Mouse (Mus musculus) forebrain, embryonic 13.5 days (tissue): ENCODE measurements around the gene Gm5741. TPM values are rescaled to one million over a fixed set of nuclear protein-coding genes. Genes with fewer than 3 reads are reported as not detected.

Experiments used
- ATAC-seq: fragments of 200-750 bp; cut with Nextera tagmentation; 2 replicates; pipeline ENCODE4 v1.8.0; 2017
- H3K27ac ChIP-seq: fragments of 300-500 bp; sonication (generic); 2 replicates; pipeline ENCODE4 v1.5.1; 2015; ENCODE audit warnings: inconsistent platforms, mild to moderate bottlenecking, moderate library complexity
- H3K27me3 ChIP-seq: fragments of 300-500 bp; sonication (generic); 2 replicates; pipeline ENCODE4 v1.6.1; 2015; ENCODE audit warnings: mild to moderate bottlenecking, inconsistent platforms
- H3K36me3 ChIP-seq: fragments of 300-500 bp; sonication (generic); 2 replicates; pipeline ENCODE4 v1.6.1; 2015; ENCODE audit warnings: mild to moderate bottlenecking, inconsistent platforms; ENCODE audit not compliant: poor library complexity, severe bottlenecking
- H3K4me1 ChIP-seq: fragments of 300-500 bp; sonication (generic); 2 replicates; pipeline ENCODE4 v1.6.1; 2015; ENCODE audit warnings: inconsistent platforms
- H3K4me2 ChIP-seq: fragments of 300-500 bp; sonication (generic); 2 replicates; pipeline ENCODE4 v1.6.1; 2015; ENCODE audit warnings: inconsistent platforms, mild to moderate bottlenecking, moderate library complexity
- H3K4me3 ChIP-seq: fragments of 300-500 bp; sonication (generic); 2 replicates; pipeline ENCODE4 v1.5.1; 2015; ENCODE audit warnings: mild to moderate bottlenecking, inconsistent platforms
- H3K9ac ChIP-seq: fragments of 300-500 bp; sonication (generic); 2 replicates; pipeline ENCODE4 v1.6.1; 2015; ENCODE audit warnings: mild to moderate bottlenecking, inconsistent platforms
- H3K9me3 ChIP-seq: fragments of 300-500 bp; sonication (generic); replicated peaks from 2 replicates; pipeline ENCODE4 v1.6.1; 2016; ENCODE audit warnings: inconsistent platforms
- WGBS: fragments of 180-500 bp; shearing (Covaris S2); methylation state at CpG from one replicate; pipeline ENCODE4 v1.1.7; 2015; 5-methylcytosine and 5-hydroxymethylcytosine counted together
- polyA plus RNA-seq: library from polyadenylated mRNA; unstranded; fragments of >200 nt; fragmentation: Nextera tagmentation; extraction: Ambion mirVana; gene quantifications from 2 replicates; pipeline ENCODE4 v1.2.1, GENCODE M21; 2015

The Gm5741 gene
- polyA plus RNA-seq, result 0.88 and 0.93 TPM in 2 replicates

DNA sequence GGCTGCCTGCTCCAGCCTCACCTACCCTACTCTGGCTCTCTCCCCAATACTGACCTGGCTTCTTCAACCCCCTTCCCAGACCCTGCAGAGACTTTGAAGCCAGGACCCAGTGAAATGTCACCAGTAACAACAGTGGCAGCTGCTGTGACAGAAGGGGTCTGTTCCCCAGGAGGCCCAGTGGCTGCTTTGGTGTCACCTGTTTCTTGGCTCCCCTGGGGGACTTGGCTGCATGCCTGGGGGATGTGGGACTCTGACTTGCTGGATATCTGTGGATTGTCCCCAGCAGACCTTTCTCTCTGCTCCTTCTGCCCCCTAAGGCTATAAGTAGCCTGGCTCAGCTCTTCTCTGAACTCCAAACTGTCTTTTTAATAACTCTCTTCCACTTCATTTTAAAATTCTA is at the start of gene Gm5741:
TSS of gene Gm5741 (minus strand) at position 1 of the 400 bp plus-strand sequence.
- H3K9me3 ChIP-seq, result no peaks in the 10 kb centered on the region
- H3K4me2 ChIP-seq, result no peak within 1 kb of the TSS
- H3K4me1 ChIP-seq, result peaks cover 17% of the 10 kb centered on the region
- 0 out of 2 replicates have a peak within 1 kb of the TSS, but pooled peaks have one; percentile 5 for H3K9ac ChIP-seq
- H3K27ac ChIP-seq, result no peak within 1 kb of the TSS
- no peak within 1 kb of the TSS for H3K4me3 ChIP-seq
- H3K36me3 ChIP-seq, result peaks cover 38% of the 10 kb centered on the region
- ATAC-seq, result no peak
- no peaks in the 10 kb centered on the region for H3K27me3 ChIP-seq

DNA sequence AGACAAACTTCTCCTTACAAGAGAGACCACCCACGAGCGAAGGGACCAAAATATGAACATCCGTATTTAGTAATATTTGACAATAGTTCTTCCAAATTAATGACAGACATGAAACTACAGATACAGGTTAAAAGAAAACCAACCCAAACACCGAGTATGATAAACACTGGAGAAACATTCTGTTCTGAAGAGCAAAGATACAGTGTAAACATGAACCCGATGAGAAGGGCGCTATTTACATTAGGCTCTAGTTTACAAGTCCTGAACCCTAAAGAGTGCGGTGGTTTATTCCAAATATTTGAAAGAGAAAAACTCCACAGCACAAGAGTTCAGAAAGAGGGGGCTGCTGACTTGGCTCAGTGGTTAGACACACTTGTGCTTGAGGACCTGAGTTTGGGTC is 49.2 kb upstream of the Gm5741 start:
- peaks cover 9% of the 10 kb centered on the region; the same call in 1 of the 2 replicates for H3K4me1 ChIP-seq
- no peak for ATAC-seq

DNA sequence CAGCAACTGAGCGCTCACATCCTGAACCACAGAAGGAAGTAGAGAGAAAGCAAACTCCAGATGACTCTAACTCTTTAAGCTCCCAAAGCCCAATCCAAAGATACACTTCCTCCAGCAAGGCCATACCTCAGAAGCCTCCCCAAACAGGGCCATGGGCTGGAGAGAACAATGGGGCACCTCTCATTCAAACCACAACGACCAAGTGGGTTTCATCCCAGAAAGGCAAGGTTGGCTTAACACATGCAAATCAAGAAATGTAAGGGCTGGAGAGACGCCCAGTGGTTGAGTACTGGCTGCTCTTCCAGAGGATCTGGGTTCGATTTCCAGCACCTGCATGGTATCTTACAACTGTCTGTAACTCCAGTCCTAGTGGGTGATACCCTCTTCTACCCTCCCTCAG is 47.7 kb upstream of the Gm5741 start:
- Histone ChIP-seq H3K9ac (no peak overlapping the region), H3K4me1 (peaks cover 9% of the 10 kb centered on the region; the same call in 1 of the 2 replicates), H3K27me3 (no peaks in the 10 kb centered on the region), H3K4me2 (no peak overlapping the region), H3K9me3 (no peaks in the 10 kb centered on the region), H3K27ac (no peak overlapping the region), H3K36me3 (peaks cover 17% of the 10 kb centered on the region), H3K4me3 (no peak overlapping the region)
- 78% methylated on average over 4 of the region's 4 CpGs for WGBS
- no peak for ATAC-seq

More for the DNA sequence above, 49.2 kb upstream of the Gm5741 start:
- Histone ChIP-seq H3K27ac (no peak overlapping the region), H3K9ac (no peak overlapping the region), H3K36me3 (peaks cover 3% of the 10 kb centered on the region; the same call in 1 of the 2 replicates), H3K4me3 (no peak overlapping the region), H3K27me3 (no peaks in the 10 kb centered on the region), H3K9me3 (no peaks in the 10 kb centered on the region), H3K4me2 (no peak overlapping the region)
- 93% methylated on average over 7 of the region's 7 CpGs for WGBS

DNA sequence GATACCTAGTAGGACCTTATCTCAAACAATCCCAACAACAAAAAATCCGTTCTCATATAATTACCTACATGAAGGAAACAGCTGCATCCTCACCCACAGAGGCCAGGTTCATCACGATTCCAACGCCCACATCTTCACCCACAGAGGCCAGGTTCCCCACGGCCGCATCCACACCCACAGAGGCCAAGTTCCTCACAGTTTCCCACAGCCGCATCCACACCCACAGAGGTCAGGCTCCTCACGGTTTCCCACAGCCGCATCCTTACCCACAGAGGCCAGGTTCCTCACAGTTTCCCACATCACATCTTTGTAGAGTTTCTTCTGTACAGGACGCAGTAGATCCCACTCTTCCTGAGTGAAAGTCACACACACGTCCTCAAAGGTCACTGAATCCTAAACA is 45.5 kb upstream of the Gm5741 start:
- Histone ChIP-seq H3K4me2 (no peak overlapping the region), H3K4me3 (no peak overlapping the region), H3K27ac (no peak overlapping the region), H3K9ac (no peak overlapping the region), H3K4me1 (no peaks in the 10 kb centered on the region), H3K36me3 (peaks cover 30% of the 10 kb centered on the region), H3K27me3 (no peaks in the 10 kb centered on the region), H3K9me3 (no peaks in the 10 kb centered on the region)
- ATAC-seq, result no peak
- 96% methylated on average over 10 of the region's 10 CpGs for WGBS

DNA sequence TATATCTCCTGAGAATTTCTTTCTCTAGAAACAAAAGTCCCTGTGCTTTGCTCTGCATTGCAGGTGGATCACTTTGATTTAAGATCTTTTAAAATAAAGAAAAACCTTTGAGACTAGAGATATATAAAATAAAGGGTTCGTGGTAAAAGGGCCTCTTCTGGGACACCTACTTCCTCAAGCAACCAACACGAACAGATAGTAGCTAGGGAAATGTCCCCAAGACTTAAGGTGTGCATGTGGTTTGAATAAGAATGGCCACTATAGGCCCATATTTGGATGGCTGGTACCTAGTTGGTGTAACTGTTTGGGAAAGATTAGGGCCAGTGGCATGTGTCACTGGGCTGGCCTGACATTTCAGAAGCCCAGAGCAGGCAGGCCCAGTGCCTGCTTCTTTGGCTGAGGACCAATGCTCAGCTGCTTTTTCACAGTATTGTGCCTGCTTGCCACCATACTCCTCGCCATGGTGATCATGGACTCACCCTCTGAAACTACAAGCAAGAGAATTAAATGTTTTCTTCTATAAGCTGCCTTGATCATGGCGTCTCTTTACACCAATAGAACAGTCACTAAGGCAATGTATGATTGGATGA is 32.4 kb upstream of the Gm5741 start:
- Histone ChIP-seq H3K4me1 (no peaks in the 10 kb centered on the region), H3K9ac (no peak overlapping the region), H3K9me3 (no peaks in the 10 kb centered on the region), H3K27me3 (no peaks in the 10 kb centered on the region), H3K27ac (no peak overlapping the region), H3K4me3 (no peak overlapping the region), H3K36me3 (peaks cover 38% of the 10 kb centered on the region), H3K4me2 (no peak overlapping the region)
- WGBS, result 84% methylated on average over 4 of the region's 4 CpGs
- ATAC-seq, result no peak

DNA sequence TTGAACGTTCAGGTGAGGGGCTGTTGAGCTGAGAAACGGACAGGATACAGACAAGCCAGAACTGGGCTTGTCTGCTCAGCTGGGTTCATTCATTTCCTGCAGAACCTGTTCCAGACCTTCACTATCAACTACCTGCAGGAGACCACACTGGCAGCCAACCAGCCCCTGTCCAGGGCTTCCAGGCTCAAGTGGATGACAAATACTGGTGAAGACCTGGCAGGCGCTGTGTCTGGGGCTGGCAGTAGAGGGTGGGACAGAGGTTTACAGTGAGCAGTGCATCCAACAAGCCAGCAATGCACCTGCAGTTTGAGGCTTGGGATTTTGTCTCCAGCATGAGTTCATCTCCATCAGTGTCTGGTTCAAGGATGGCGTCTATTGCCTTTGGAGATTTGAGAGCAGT is 29.1 kb upstream of the Gm5741 start:
- no peak overlapping the region for H3K9ac ChIP-seq
- H3K27me3 ChIP-seq, result no peaks in the 10 kb centered on the region
- ATAC-seq, result no peak
- whole genome bisulfite sequencing, result 92% methylated on average over 4 of the region's 4 CpGs
- H3K27ac ChIP-seq, result no peak overlapping the region
- H3K36me3 ChIP-seq, result peaks cover 56% of the 10 kb centered on the region
- no peaks in the 10 kb centered on the region for H3K9me3 ChIP-seq
- no peaks in the 10 kb centered on the region for H3K4me1 ChIP-seq
- H3K4me2 ChIP-seq, result no peak overlapping the region
- no peak overlapping the region for H3K4me3 ChIP-seq

DNA sequence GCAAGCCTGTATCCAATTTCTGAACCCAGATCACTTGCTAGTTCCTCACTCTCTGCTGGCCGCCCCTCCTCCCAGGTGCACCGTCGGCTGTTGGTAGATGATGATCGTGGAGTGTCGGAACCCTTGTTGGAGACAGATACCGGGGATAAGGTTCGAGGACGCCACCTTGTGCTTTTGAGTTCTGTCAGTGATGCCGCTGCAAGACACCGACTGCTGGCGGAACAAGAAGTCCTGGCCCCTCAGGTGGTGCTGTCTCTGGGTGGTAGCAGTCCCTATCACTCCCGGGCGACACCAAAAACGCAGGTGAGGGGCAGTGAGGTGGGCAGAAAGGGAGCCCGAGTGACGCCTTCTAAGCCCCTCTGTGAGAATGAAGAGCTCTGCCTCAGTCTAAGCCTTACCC is 28.4 kb upstream of the Gm5741 start:
- Histone ChIP-seq H3K4me3 (no peak overlapping the region), H3K4me2 (no peak overlapping the region), H3K27me3 (no peaks in the 10 kb centered on the region), H3K36me3 (peaks cover 62% of the 10 kb centered on the region), H3K9me3 (no peaks in the 10 kb centered on the region), H3K27ac (no peak overlapping the region), H3K9ac (no peak overlapping the region), H3K4me1 (no peaks in the 10 kb centered on the region)
- WGBS, result 93% methylated on average over 16 of the region's 16 CpGs
- ATAC-seq, result no peak

DNA sequence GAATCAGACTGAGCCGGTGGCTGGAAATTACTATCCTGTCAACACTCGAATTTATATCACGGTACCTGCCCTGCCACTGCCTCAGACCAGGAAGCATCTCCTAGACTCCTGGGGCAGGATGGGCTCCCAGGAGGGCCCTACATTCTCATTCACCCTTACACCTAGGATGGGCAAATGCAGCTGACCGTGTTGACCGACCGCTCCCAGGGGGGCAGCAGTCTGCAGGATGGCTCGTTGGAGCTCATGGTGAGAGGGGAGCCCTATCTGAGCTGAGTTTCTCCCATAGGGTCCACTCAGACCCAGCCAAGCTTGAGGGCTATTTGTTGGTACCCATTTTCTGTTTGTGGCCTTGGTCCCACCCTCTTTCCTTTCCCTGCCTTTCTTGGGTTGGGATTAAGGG is 27.8 kb upstream of the Gm5741 start:
- H3K9ac ChIP-seq, result no peak overlapping the region
- no peak for ATAC-seq
- H3K36me3 ChIP-seq, result peaks cover 67% of the 10 kb centered on the region
- no peaks in the 10 kb centered on the region for H3K4me1 ChIP-seq
- H3K27me3 ChIP-seq, result no peaks in the 10 kb centered on the region
- no peak overlapping the region for H3K4me3 ChIP-seq
- WGBS, result 94% methylated on average over 7 of the region's 7 CpGs
- H3K9me3 ChIP-seq, result no peaks in the 10 kb centered on the region
- H3K4me2 ChIP-seq, result no peak overlapping the region
- no peak overlapping the region for H3K27ac ChIP-seq

DNA sequence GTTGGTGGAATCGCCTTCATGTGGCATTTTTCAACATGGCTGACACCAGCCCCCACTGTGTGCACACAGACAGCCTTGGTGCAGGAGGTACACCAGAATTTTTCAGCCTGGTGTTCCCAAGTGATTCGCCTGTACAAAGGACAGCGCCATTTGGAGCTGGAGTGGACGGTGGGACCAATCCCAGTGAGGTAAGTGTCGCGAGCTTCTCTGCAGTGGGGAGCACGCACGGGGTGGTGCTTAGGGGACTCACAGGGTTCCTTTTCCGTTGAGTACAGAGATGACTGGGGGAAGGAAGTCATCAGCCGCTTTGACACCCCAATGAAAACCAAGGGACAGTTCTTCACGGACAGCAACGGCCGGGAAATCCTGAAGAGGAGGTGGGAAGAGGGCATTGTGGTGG is 27.3 kb upstream of the Gm5741 start:
- H3K27ac ChIP-seq, result no peak overlapping the region
- no peak overlapping the region for H3K9ac ChIP-seq
- no peaks in the 10 kb centered on the region for H3K27me3 ChIP-seq
- H3K4me1 ChIP-seq, result no peaks in the 10 kb centered on the region
- H3K9me3 ChIP-seq, result no peaks in the 10 kb centered on the region
- peaks cover 67% of the 10 kb centered on the region for H3K36me3 ChIP-seq
- no peak for ATAC-seq
- H3K4me2 ChIP-seq, result no peak overlapping the region
- no peak overlapping the region for H3K4me3 ChIP-seq
- WGBS, result 94% methylated on average over 13 of the region's 13 CpGs

DNA sequence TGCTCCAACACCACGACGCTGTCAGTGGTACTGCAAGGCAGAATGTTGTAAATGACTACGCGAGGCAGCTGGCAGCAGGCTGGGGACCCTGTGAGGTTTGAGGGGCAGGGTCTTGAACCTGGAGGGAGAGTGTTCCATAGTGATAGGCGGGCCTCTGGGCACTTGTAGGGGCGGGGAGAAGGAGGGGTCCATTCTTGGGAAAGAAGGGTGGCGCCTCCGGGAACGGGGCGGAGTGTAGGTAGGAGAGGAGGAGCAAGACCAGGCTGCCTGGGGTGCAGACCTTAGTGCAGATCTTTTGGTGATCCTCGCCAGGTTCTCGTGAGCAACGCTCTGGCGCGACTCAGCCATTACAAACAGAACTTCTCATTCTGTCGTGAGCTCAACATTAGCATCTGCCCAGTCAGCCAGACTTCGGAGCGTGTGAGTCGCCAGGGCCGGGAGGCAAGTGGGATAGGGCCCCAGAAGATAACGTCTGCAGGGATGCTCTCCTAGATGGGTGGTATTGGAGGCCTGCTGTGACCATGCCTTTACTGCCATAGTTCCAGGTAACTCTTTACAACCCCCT is 23.8 kb upstream of the Gm5741 start:
- no peak overlapping the region for H3K4me3 ChIP-seq
- WGBS, result 34% methylated on average over 21 of the region's 21 CpGs
- no peaks in the 10 kb centered on the region for H3K9me3 ChIP-seq
- no peak overlapping the region for H3K27ac ChIP-seq
- H3K4me1 ChIP-seq, result no peaks in the 10 kb centered on the region
- H3K27me3 ChIP-seq, result no peaks in the 10 kb centered on the region
- peaks cover 70% of the 10 kb centered on the region for H3K36me3 ChIP-seq
- H3K4me2 ChIP-seq, result no peak overlapping the region
- ATAC-seq, result no peak
- H3K9ac ChIP-seq, result no peak overlapping the region

DNA sequence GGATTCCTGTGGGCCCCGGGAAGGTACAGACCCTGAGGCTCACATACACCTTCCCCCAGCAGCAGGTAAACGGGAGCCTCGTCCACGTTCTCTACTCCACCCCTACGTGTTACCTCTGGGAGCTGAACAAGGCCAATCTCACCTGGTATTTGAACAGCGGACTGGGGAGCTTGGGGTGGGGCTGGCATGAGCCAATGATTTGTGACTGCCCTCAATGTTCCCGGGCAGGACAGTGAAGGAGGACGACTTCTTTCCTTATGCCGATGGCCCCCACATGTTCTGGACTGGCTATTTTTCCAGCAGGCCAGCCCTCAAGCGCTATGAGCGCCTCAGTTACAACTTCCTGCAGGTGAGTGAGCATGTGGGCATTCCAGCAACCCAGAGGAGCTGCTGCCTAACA is 23.1 kb upstream of the Gm5741 start:
- H3K27me3 ChIP-seq, result no peaks in the 10 kb centered on the region
- H3K36me3 ChIP-seq, result peaks cover 69% of the 10 kb centered on the region
- 91% methylated on average over 11 of the region's 11 CpGs for WGBS

DNA sequence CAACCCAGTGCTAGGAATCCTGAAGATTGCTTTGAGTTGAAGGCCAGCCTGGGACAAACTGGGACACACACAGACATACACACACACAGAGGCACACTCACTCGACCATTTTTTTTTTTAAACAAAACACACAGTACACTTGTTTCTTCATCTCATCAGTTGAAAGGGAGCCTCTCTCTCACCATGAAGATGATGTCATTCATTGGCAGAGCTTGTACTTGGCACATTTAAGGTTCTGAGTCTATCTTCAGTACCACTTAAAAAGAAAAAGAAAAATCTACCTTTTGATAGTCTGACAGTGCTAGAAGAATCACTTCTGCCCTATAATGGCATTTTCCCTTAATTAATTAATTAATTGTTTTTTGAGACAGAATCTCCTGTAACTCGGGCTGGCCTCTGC is 21.0 kb upstream of the Gm5741 start:
- H3K4me2 ChIP-seq, result no peak overlapping the region
- H3K27ac ChIP-seq, result no peak overlapping the region
- H3K36me3 ChIP-seq, result peaks cover 60% of the 10 kb centered on the region
- no peak overlapping the region for H3K9ac ChIP-seq
- no peak overlapping the region for H3K4me3 ChIP-seq
- WGBS, result 79% methylated on average over 2 of the region's 2 CpGs
- H3K4me1 ChIP-seq, result peaks cover 6% of the 10 kb centered on the region
- no peaks in the 10 kb centered on the region for H3K27me3 ChIP-seq
- no peak for ATAC-seq
- H3K9me3 ChIP-seq, result no peaks in the 10 kb centered on the region

More for the DNA sequence above, 23.1 kb upstream of the Gm5741 start:
- no peaks in the 10 kb centered on the region for H3K4me1 ChIP-seq
- no peak overlapping the region for H3K9ac ChIP-seq
- no peak overlapping the region for H3K4me3 ChIP-seq
- no peak overlapping the region for H3K4me2 ChIP-seq
- H3K27ac ChIP-seq, result no peak overlapping the region
- no peak for ATAC-seq
- no peaks in the 10 kb centered on the region for H3K9me3 ChIP-seq

DNA sequence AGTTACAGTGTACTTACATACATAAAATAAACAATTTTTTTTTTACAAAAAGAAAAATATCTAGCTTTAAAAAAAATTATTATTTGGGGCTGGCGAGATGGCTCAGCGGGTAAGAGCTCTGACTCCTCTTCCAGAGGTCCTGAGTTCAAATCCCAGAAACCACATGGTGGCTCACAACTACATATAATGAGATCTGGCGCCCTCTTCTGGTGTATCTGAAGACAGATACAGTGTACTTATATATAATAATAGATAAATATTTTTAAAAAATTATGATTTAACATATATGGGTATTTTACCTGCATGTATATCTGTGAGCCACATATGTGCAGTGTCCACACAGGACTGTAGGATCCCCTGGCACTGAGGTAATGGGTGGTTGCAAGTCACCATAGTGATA is 18.5 kb upstream of the Gm5741 start:
- Histone ChIP-seq H3K9me3 (no peaks in the 10 kb centered on the region), H3K4me2 (no peak overlapping the region), H3K9ac (no peak overlapping the region), H3K4me1 (peaks cover 26% of the 10 kb centered on the region), H3K27ac (no peak overlapping the region), H3K27me3 (no peaks in the 10 kb centered on the region), H3K4me3 (no peak overlapping the region), H3K36me3 (peaks cover 50% of the 10 kb centered on the region)
- 75% methylated on average over 3 of the region's 3 CpGs for WGBS
- ATAC-seq, result no peak
